Mouse (Mus musculus): Measurements from ENCODE around the gene Cdh23.
A peak's percentile ranks its signal among the peaks of the same experiment; 100 is the strongest.

Gene Cdh23

DNA sequence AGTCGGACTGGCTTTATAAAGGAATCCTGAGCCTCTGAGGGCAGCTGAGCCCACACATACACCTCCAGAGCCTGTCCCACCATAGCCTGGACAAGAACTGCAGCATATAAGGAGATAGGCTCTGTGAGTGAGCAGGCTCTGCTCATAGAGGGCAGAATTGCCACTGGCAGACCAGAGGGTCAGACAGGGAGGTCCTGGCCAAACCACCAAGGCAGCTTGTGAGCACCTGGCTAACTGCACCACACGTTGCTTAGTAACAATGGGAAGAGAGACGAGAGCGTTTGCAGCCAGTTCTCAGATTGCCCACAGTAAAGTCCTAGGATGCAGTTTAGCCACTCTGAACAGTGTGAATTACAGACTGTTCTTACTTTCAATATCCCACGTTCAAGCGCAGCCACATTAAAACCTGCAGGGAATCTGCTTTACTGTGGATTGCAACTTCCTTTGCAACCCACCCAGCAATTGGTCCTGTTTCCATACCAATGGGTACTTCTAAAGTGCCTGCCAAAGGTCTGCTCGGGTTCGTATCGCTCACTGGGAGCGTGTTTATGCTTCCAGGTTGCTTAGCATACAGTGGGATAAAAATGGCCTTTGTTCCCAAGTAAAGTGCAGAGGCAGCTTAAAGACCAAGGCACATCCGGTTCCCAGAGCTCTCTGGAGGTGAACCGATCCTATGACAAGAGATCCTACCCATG lies 334.5 kb downstream of the Cdh23 start:
- no peak for DNase-seq (ENCODE audit: low read depth, low spot score)
- Histone ChIP-seq H3K27me3 (ENCODE audit: control insufficient read depth, insufficient read depth, low read length, poor library complexity, severe bottlenecking) (no peaks in the 10 kb centered on the region), H3K36me3 (ENCODE audit: control insufficient read depth, insufficient read depth, low read length, poor library complexity, severe bottlenecking) (0 out of 2 replicates have a peak, but pooled peaks cover 2% of the 10 kb centered on the region)

DNA sequence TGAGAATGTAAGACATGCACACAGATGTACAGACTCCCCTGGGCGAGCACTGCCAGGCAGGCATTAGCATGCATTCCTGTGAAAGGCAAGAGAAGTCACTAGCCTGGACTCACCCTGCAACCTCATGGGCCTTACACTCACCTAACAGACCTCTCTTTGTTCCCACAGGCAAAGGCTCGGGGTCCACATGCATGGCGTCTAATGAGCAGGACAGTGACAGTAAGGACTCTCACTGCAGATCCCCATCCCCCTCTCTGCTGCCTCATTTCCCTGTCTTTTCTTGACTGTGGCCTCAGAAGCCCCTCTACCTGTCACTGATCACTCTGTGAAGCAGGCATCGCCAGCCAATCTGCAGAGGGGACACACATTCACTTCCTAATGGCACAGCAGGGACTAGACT lies 337.5 kb downstream of the Cdh23 start:
- Histone ChIP-seq H3K36me3 (ENCODE audit: control insufficient read depth, insufficient read depth, low read length, poor library complexity, severe bottlenecking) (0 out of 2 replicates have a peak, but pooled peaks cover 2% of the 10 kb centered on the region), H3K27me3 (ENCODE audit: control insufficient read depth, insufficient read depth, low read length, poor library complexity, severe bottlenecking) (no peaks in the 10 kb centered on the region)
- DNase-seq (ENCODE audit: low read depth, low spot score), result no peak

DNA sequence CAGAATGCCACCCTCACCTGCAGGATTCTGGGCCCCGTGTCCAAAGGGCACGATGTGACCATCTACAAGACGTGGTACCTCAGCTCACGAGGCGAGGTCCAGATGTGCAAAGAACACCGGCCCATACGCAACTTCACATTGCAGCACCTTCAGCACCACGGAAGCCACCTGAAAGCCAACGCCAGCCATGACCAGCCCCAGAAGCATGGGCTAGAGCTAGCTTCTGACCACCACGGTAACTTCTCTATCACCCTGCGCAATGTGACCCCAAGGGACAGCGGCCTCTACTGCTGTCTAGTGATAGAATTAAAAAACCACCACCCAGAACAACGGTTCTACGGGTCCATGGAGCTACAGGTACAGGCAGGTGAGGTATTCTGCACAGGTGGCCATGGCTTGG lies 338.4 kb downstream of the Cdh23 start:
- Histone ChIP-seq H3K27me3 (ENCODE audit: control insufficient read depth, insufficient read depth, low read length, poor library complexity, severe bottlenecking) (no peaks in the 10 kb centered on the region), H3K36me3 (ENCODE audit: control insufficient read depth, insufficient read depth, low read length, poor library complexity, severe bottlenecking) (0 out of 2 replicates have a peak, but pooled peaks cover 2% of the 10 kb centered on the region)
- DNase-seq (ENCODE audit: low read depth, low spot score), result no peak

GRCm38 (mm10) chr10:60357441-60357840 lies 338.8 kb downstream of the Cdh23 start:
- no peak for DNase-seq (ENCODE audit: low read depth, low spot score)
- Histone ChIP-seq H3K27me3 (ENCODE audit: control insufficient read depth, insufficient read depth, low read length, poor library complexity, severe bottlenecking) (no peaks in the 10 kb centered on the region), H3K36me3 (ENCODE audit: control insufficient read depth, insufficient read depth, low read length, poor library complexity, severe bottlenecking) (0 out of 2 replicates have a peak, but pooled peaks cover 2% of the 10 kb centered on the region)

GRCm38 (mm10) chr10:60354881-60355677 lies 341.2 kb downstream of the Cdh23 start:
- Histone ChIP-seq H3K36me3 (ENCODE audit: control insufficient read depth, insufficient read depth, low read length, poor library complexity, severe bottlenecking) (0 out of 2 replicates have a peak, but pooled peaks cover 2% of the 10 kb centered on the region), H3K27me3 (ENCODE audit: control insufficient read depth, insufficient read depth, low read length, poor library complexity, severe bottlenecking) (no peaks in the 10 kb centered on the region)
- DNase-seq (ENCODE audit: low read depth, low spot score), result no peak

- Histone ChIP-seq H3K27me3 (ENCODE audit: control insufficient read depth, insufficient read depth, low read length, poor library complexity, severe bottlenecking) (no peaks in the 10 kb centered on the region), H3K36me3 (ENCODE audit: control insufficient read depth, insufficient read depth, low read length, poor library complexity, severe bottlenecking) (no peaks in the 10 kb centered on the region)
- DNase-seq (ENCODE audit: low read depth, low spot score), result no peak
Observed at GRCm38 (mm10) chr10:60354003-60354325, 342.3 kb downstream of the Cdh23 start.

DNA sequence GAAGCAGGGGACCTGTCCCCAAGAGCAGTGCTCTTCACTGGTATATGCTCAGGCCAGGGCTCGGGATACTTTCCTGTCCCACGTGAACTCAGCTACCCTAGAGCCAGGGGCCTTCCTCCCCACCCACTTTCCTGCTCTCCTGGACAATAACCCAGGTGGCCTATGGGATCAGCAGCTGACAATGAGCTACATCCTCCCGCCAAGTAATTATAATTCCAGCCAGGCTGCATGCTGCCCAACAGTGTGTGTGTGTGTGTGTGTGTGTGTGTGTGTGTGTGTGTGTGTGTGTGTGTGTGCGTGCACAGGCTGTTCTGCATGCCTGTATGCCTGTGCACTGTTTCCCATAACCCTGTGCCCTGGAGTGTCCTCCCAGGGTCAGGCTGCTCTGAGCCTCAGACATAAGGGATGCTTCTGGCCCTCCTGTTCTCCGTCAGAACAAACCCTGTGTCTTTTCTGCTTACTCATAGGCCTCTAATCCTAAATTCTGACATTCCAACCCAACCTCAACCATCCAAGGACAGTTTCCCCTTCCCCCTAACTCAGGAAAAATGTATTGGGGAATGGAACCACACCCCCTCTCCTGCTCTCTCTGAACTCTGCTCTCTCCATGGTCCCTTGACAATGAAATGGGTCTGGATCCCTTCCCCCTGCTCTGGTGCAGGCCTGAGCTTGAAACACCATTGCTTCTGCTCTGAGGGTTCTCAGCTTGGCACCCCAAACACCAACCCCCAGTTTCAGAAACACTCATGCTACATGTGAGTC lies 342.9 kb downstream of the Cdh23 start:
- no peak for DNase-seq (ENCODE audit: low read depth, low spot score)
- Histone ChIP-seq H3K36me3 (ENCODE audit: control insufficient read depth, insufficient read depth, low read length, poor library complexity, severe bottlenecking) (no peaks in the 10 kb centered on the region), H3K27me3 (ENCODE audit: control insufficient read depth, insufficient read depth, low read length, poor library complexity, severe bottlenecking) (no peaks in the 10 kb centered on the region)

- H3K36me3 ChIP-seq (ENCODE audit: control insufficient read depth, insufficient read depth, low read length, poor library complexity, severe bottlenecking), result no peaks in the 10 kb centered on the region
- H3K27me3 ChIP-seq (ENCODE audit: control insufficient read depth, insufficient read depth, low read length, poor library complexity, severe bottlenecking), result no peaks in the 10 kb centered on the region
- DNase-seq (ENCODE audit: low read depth, low spot score), result peak; percentile 88
Observed at GRCm38 (mm10) chr10:60351761-60352455, 344.4 kb downstream of the Cdh23 start.

GRCm38 (mm10) chr10:60351248-60351647 lies 345.0 kb downstream of the Cdh23 start:
- DNase-seq (ENCODE audit: low read depth, low spot score), result no peak
- H3K36me3 ChIP-seq (ENCODE audit: control insufficient read depth, insufficient read depth, low read length, poor library complexity, severe bottlenecking), result no peaks in the 10 kb centered on the region
- H3K27me3 ChIP-seq (ENCODE audit: control insufficient read depth, insufficient read depth, low read length, poor library complexity, severe bottlenecking), result no peaks in the 10 kb centered on the region

DNA sequence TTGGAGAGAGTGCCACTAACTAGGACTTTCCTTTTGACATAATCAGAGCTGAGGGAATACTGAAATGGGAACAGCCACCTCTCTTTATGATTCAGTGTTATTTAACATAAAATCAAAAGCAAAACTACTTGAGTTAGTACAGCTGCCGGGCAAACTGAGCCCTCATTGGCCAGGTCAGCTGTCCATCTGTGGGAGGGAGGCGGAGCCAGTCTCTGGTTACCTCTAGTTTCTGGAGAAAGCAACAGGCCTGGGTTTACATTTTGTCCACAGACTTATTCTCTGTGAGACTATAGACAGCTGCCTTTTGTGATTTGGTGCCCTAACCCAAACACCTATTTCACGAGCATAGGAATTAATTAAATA lies 345.5 kb downstream of the Cdh23 start:
- peak; percentile 96 for DNase-seq (ENCODE audit: low read depth, low spot score)
- no peaks in the 10 kb centered on the region for H3K27me3 ChIP-seq (ENCODE audit: control insufficient read depth, insufficient read depth, low read length, poor library complexity, severe bottlenecking)

GRCm38 (mm10) chr10:60350077-60350804 lies 346.0 kb downstream of the Cdh23 start:
- peak; percentile 72 for DNase-seq (ENCODE audit: low read depth, low spot score)
- Histone ChIP-seq H3K36me3 (ENCODE audit: control insufficient read depth, insufficient read depth, low read length, poor library complexity, severe bottlenecking) (no peaks in the 10 kb centered on the region), H3K27me3 (ENCODE audit: control insufficient read depth, insufficient read depth, low read length, poor library complexity, severe bottlenecking) (no peaks in the 10 kb centered on the region)

More for the DNA sequence above, 345.5 kb downstream of the Cdh23 start:
- no peaks in the 10 kb centered on the region for H3K36me3 ChIP-seq (ENCODE audit: control insufficient read depth, insufficient read depth, low read length, poor library complexity, severe bottlenecking)

DNA sequence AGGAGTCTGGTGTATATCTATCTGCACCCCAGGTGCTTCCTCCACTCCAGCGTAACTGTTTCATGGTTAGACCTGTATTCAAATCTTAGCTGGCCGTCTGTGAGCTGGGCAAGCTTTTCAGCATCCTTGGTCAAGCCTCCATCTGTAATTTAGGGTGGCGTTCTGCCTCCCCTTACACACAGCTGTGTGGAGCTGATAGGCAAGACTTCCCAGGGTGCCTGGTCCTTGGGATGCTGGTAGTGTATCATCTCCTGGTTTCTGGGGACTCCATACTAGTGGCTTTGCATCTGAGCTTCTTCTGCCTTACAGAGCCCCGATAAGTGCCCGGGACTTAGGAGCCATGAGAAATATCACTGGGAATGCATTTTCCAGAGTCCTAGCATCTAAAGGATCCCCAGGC lies 346.6 kb downstream of the Cdh23 start:
- no peaks in the 10 kb centered on the region for H3K27me3 ChIP-seq (ENCODE audit: control insufficient read depth, insufficient read depth, low read length, poor library complexity, severe bottlenecking)
- H3K36me3 ChIP-seq (ENCODE audit: control insufficient read depth, insufficient read depth, low read length, poor library complexity, severe bottlenecking), result no peaks in the 10 kb centered on the region
- DNase-seq (ENCODE audit: low read depth, low spot score), result no peak

DNA sequence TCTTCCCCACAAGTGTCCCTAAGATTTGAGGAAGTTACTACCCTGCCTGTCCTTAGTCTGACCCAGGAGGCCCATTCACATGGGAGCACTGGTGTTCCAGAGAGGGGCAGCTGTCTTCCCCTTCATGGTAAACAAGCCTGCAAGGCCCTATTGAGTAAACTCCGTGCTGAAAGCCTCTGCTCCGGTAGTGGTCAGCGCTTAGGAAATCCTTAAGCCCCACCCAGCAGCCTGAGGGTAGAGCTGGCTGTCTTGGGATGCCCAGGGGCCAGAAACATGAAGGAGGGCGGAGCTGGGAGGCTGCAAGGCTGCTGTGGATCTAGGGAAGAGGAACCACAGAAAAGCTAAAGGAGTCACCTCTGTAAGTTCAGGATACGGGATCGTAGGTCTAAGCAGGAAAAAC lies 347.2 kb downstream of the Cdh23 start:
- no peak for DNase-seq (ENCODE audit: low read depth, low spot score)
- Histone ChIP-seq H3K27me3 (ENCODE audit: control insufficient read depth, insufficient read depth, low read length, poor library complexity, severe bottlenecking) (no peaks in the 10 kb centered on the region), H3K36me3 (ENCODE audit: control insufficient read depth, insufficient read depth, low read length, poor library complexity, severe bottlenecking) (no peaks in the 10 kb centered on the region)

Data from splenic B cell, adult 2 months (primary cell).